Mouse (Mus musculus) stomach, embryonic 14.5 days (tissue): ENCODE measurements around the gene H2al1c. TPM values are rescaled to one million over a fixed set of nuclear protein-coding genes. Genes with fewer than 3 reads are reported as not detected.
"Not testable (repeated sequence)": the region's sequence is repeated elsewhere in the genome, so short reads cannot be mapped to it uniquely, and the experiment has no call there.

Experiments
- ATAC-seq: fragments of 200-750 bp; cut with Nextera tagmentation; 2 replicates; pipeline ENCODE4 v1.8.0; 2017; ENCODE audit warnings: low read depth, moderate TSS enrichment; ENCODE audit not compliant: insufficient number of reproducible peaks, insufficient read depth, low FRiP score
- H3K27ac ChIP-seq: fragments of 300-500 bp; sonication (generic); 2 replicates; pipeline ENCODE4 v1.5.1; 2014; ENCODE audit warnings: mild to moderate bottlenecking, low read length, moderate library complexity, mixed read lengths
- H3K27me3 ChIP-seq: fragments of 300-500 bp; sonication (generic); 2 replicates; pipeline ENCODE4 v1.6.1; 2014; ENCODE audit warnings: low read length, control low read depth, mixed read lengths; ENCODE audit not compliant: control insufficient read depth, insufficient read depth
- H3K36me3 ChIP-seq: fragments of 300-500 bp; sonication (generic); 2 replicates; pipeline ENCODE4 v1.6.1; 2014; ENCODE audit warnings: mild to moderate bottlenecking, control low read depth, low read length, moderate library complexity, mixed read lengths; ENCODE audit not compliant: control insufficient read depth, insufficient read depth
- H3K4me1 ChIP-seq: fragments of 300-500 bp; sonication (generic); 2 replicates; pipeline ENCODE4 v1.6.1; 2014; ENCODE audit warnings: low read length, control low read depth, mixed read lengths; ENCODE audit not compliant: control insufficient read depth, insufficient read depth
- H3K4me2 ChIP-seq: fragments of 300-500 bp; sonication (generic); replicated peaks from 2 replicates; pipeline ENCODE4 v1.6.1; 2014; ENCODE audit warnings: low read depth, low read length, control low read depth
- H3K4me3 ChIP-seq: fragments of 300-500 bp; sonication (generic); 2 replicates; pipeline ENCODE4 v1.5.1; 2014; ENCODE audit warnings: low read depth, low read length, control low read depth
- H3K9ac ChIP-seq: fragments of 300-500 bp; sonication (generic); replicated peaks from 2 replicates; pipeline ENCODE4 v1.6.1; 2014; ENCODE audit warnings: low read depth, mild to moderate bottlenecking, control low read depth, low read length, moderate library complexity, mixed read lengths
- H3K9me3 ChIP-seq: fragments of 300-500 bp; sonication (generic); 2 replicates; pipeline ENCODE4 v1.6.1; 2016; ENCODE audit warnings: low read depth, low read length, control low read depth; ENCODE audit not compliant: control insufficient read depth
- WGBS: fragments of 180-500 bp; shearing (Covaris S2); extraction: QIAGEN DNeasy Blood & Tissue Kit; methylation state at CpG from one replicate; pipeline ENCODE4 v1.1.7; 2014; 5-methylcytosine and 5-hydroxymethylcytosine counted together
- polyA plus RNA-seq: library from polyadenylated mRNA; unstranded; fragments of >200 nt; fragmentation: Nextera tagmentation; extraction: Ambion mirVana; gene quantifications from 2 replicates; pipeline ENCODE4 v1.2.1, GENCODE M21; 2014

The H2al1c gene
- polyA plus RNA-seq, 1 experiment from 2014 or later = not detected

GRCm38 (mm10) chrX:11298957-11299356 lies 6.5 kb upstream of the H2al1c start, which contains the start of gene H2al1a:
TSS of gene H2al1a (plus strand) at chrX:11299257.
- not testable (repeated sequence) for H3K4me2 ChIP-seq, H3K9me3 ChIP-seq, H3K27ac ChIP-seq, ATAC-seq, H3K9ac ChIP-seq, H3K36me3 ChIP-seq, H3K4me1 ChIP-seq, H3K4me3 ChIP-seq, H3K27me3 ChIP-seq
- WGBS = no CpG with 5 or more reads among the region's 3 CpGs

- H3K9me3 ChIP-seq, H3K4me1 ChIP-seq, H3K9ac ChIP-seq, H3K27me3 ChIP-seq, ATAC-seq, H3K4me2 ChIP-seq, H3K36me3 ChIP-seq, H3K27ac ChIP-seq, H3K4me3 ChIP-seq: not testable (repeated sequence)
- 96% methylated on average over 1 of the region's 3 CpGs for WGBS
Observed at GRCm38 (mm10) chrX:11302132-11302531, 3.3 kb upstream of the H2al1c start, which contains the start of gene H2al1b. TSS of gene H2al1b (plus strand) at chrX:11302432.

- not testable (repeated sequence) for H3K36me3 ChIP-seq, H3K4me2 ChIP-seq, H3K4me1 ChIP-seq, H3K27me3 ChIP-seq, H3K9ac ChIP-seq, ATAC-seq, H3K4me3 ChIP-seq, H3K9me3 ChIP-seq, H3K27ac ChIP-seq
- no CpG with 5 or more reads among the region's 6 CpGs for WGBS
Observed at GRCm38 (mm10) chrX:11308524-11308923, 3.1 kb downstream of the H2al1c start, which contains the start of gene H2al1d. TSS of gene H2al1d (plus strand) at chrX:11308824.

- not testable (repeated sequence) for ATAC-seq
Observed at GRCm38 (mm10) chrX:11311634-11312033, 6.2 kb downstream of the H2al1c start, which contains the start of gene H2al1e. TSS of gene H2al1e (plus strand) at chrX:11311934.

GRCm38 (mm10) chrX:11314858-11315257 lies 9.4 kb downstream of the H2al1c start, which contains the start of gene H2al1f:
TSS of gene H2al1f (plus strand) at chrX:11315158.
- not testable (repeated sequence) for H3K27me3 ChIP-seq, ATAC-seq, H3K27ac ChIP-seq, H3K9ac ChIP-seq, H3K9me3 ChIP-seq, H3K4me2 ChIP-seq, H3K4me1 ChIP-seq, H3K36me3 ChIP-seq, H3K4me3 ChIP-seq
- WGBS = no CpG with 5 or more reads among the region's 6 CpGs

More at GRCm38 (mm10) chrX:11311634-11312033, 6.2 kb downstream of the H2al1c start, which contains the start of gene H2al1e:
- not testable (repeated sequence) for H3K9me3 ChIP-seq, H3K27me3 ChIP-seq, H3K4me2 ChIP-seq, H3K4me3 ChIP-seq, H3K36me3 ChIP-seq, H3K9ac ChIP-seq, H3K27ac ChIP-seq, H3K4me1 ChIP-seq
- WGBS = no CpG with 5 or more reads among the region's 3 CpGs

- not testable (repeated sequence) for ATAC-seq, H3K4me2 ChIP-seq, H3K9ac ChIP-seq, H3K27me3 ChIP-seq, H3K4me1 ChIP-seq, H3K4me3 ChIP-seq, H3K9me3 ChIP-seq, H3K27ac ChIP-seq, H3K36me3 ChIP-seq
- no CpG with 5 or more reads among the region's 3 CpGs for WGBS
Observed at GRCm38 (mm10) chrX:11317956-11318355, 12.5 kb downstream of the H2al1c start, which contains the start of gene H2al1g. TSS of gene H2al1g (plus strand) at chrX:11318256.

- H3K4me1 ChIP-seq, ATAC-seq, H3K4me2 ChIP-seq, H3K27ac ChIP-seq, H3K4me3 ChIP-seq, H3K9ac ChIP-seq, H3K9me3 ChIP-seq, H3K36me3 ChIP-seq, H3K27me3 ChIP-seq: not testable (repeated sequence)
- WGBS = no CpG with 5 or more reads among the region's 6 CpGs
Observed at GRCm38 (mm10) chrX:11321192-11321591, 15.7 kb downstream of the H2al1c start, which contains the start of gene H2al1h. TSS of gene H2al1h (plus strand) at chrX:11321492.

- H3K9ac ChIP-seq, H3K4me1 ChIP-seq, ATAC-seq, H3K36me3 ChIP-seq, H3K4me2 ChIP-seq, H3K9me3 ChIP-seq, H3K27ac ChIP-seq, H3K4me3 ChIP-seq, H3K27me3 ChIP-seq: not testable (repeated sequence)
- 89% methylated on average over 2 of the region's 5 CpGs for WGBS
Observed at GRCm38 (mm10) chrX:11324359-11324758, 18.9 kb downstream of the H2al1c start, which contains the start of gene H2al1i. TSS of gene H2al1i (plus strand) at chrX:11324659.

- H3K4me2 ChIP-seq, H3K4me3 ChIP-seq, H3K27ac ChIP-seq, H3K9ac ChIP-seq, H3K27me3 ChIP-seq, H3K36me3 ChIP-seq, ATAC-seq, H3K9me3 ChIP-seq, H3K4me1 ChIP-seq: not testable (repeated sequence)
- WGBS = 88% methylated on average over 2 of the region's 2 CpGs
Observed at GRCm38 (mm10) chrX:11327522-11327921, 22.1 kb downstream of the H2al1c start, which contains the start of gene H2al1j. TSS of gene H2al1j (plus strand) at chrX:11327822.
